Mouse (Mus musculus): ENCODE measurements around the gene Pin4.

DNA sequence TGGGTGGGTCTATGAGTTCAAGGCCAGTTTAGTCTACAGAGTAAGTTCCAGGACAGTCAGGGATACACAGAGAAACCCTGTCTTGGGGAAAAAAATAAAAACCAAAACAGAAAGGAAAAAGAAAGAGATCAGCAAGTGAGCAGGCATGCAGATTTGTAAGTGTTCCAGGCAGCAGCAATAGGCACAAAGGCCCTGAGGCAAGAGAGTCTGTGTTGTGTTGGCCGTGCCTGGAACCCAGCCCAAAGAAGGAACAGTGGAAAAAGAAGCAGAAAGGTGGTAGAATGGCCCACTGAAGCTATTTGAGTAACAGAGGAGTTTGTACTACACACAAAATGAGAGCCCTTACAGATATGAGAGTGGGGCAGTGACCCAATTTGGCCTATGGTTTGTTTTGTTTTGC is 50.5 kb downstream of the Pin4 start:
- no peak for TF ChIP-seq CTCF (IDR thresholded peaks at IDR 0.05; ENCODE audit: low read depth)
- no peak for TF ChIP-seq EP300 (IDR thresholded peaks at IDR 0.05; ENCODE audit: low read depth)

All from liver, embryonic 14.5 days (tissue).